Mouse (Mus musculus) intestine, postnatal 0 days (tissue): ENCODE measurements at regions not wholly inside any gene's neighbourhood (a gene's known extent, or its start where the extent isn't known, plus 50 kb on each side); places are given as distances from the start of the nearest gene placed in this dataset.
A peak's percentile ranks its signal among the peaks of the same experiment; 100 is the strongest.

ENCODE experiments used
- ATAC-seq: fragments of 200-750 bp; cut with Nextera tagmentation; 2 replicates; pipeline ENCODE4 v1.8.0; 2017; ENCODE audit warnings: mild to moderate bottlenecking, moderate TSS enrichment, moderate library complexity
- H3K27ac ChIP-seq: fragments of 300-500 bp; sonication (generic); 2 replicates; pipeline ENCODE4 v1.5.1; 2014; ENCODE audit warnings: mild to moderate bottlenecking, low read depth, low read length, moderate library complexity
- H3K27me3 ChIP-seq: fragments of 300-500 bp; sonication (generic); replicated peaks from 2 replicates; pipeline ENCODE4 v1.6.1; 2014; ENCODE audit warnings: low read length, mixed read lengths; ENCODE audit not compliant: control insufficient read depth, insufficient read depth
- H3K36me3 ChIP-seq: fragments of 300-500 bp; sonication (generic); 2 replicates; pipeline ENCODE4 v1.6.1; 2014; ENCODE audit warnings: mild to moderate bottlenecking, moderate library complexity; ENCODE audit not compliant: control insufficient read depth, insufficient read depth
- H3K4me1 ChIP-seq: fragments of 300-500 bp; sonication (generic); replicated peaks from 2 replicates; pipeline ENCODE4 v1.6.1; 2014; ENCODE audit warnings: antibody characterized with exemption, low read length, mixed read lengths; ENCODE audit not compliant: control insufficient read depth, insufficient read depth
- H3K4me2 ChIP-seq: fragments of 300-500 bp; sonication (generic); replicated peaks from 2 replicates; pipeline ENCODE4 v1.6.1; 2014; ENCODE audit warnings: low read depth, mild to moderate bottlenecking, moderate library complexity
- H3K4me3 ChIP-seq: fragments of 300-500 bp; sonication (generic); 2 replicates; pipeline ENCODE4 v1.5.1; 2014; ENCODE audit warnings: low read depth, low read length
- H3K9ac ChIP-seq: fragments of 300-500 bp; sonication (generic); 2 replicates; pipeline ENCODE4 v1.6.1; 2014; ENCODE audit warnings: mild to moderate bottlenecking, low read depth, low read length
- H3K9me3 ChIP-seq: fragments of 300-500 bp; sonication (generic); 2 replicates; pipeline ENCODE4 v1.6.1; 2016; ENCODE audit warnings: mixed run types; ENCODE audit not compliant: control insufficient read depth
- CTCF ChIP-seq: sonication (generic); IDR thresholded peaks from 2 replicates; pipeline ENCODE4 v1.5.1; 2016; ENCODE audit warnings: low read depth, mild to moderate bottlenecking, control low read depth, antibody characterized with exemption, moderate library complexity
- WGBS: fragments of 180-500 bp; shearing (Covaris S2); extraction: QIAGEN DNeasy Blood & Tissue Kit; methylation state at CpG from one replicate; pipeline ENCODE4 v1.1.7; 2014; 5-methylcytosine and 5-hydroxymethylcytosine counted together

GRCm38 (mm10) chr11:26802249-26802941, 208.6 kb upstream of the Vrk2 start:
- H3K36me3 ChIP-seq = no peaks in the 10 kb centered on the region
- no peak overlapping the region for H3K9ac ChIP-seq
- TF ChIP-seq CTCF = peak; percentile 43; the same call in 1 of the 2 replicates
- H3K9me3 ChIP-seq = no peaks in the 10 kb centered on the region
- H3K4me2 ChIP-seq = no peak overlapping the region
- H3K27me3 ChIP-seq = peaks cover 12% of the 10 kb centered on the region
- 32% methylated on average over 2 of the region's 2 CpGs for WGBS
- H3K4me1 ChIP-seq = no peaks in the 10 kb centered on the region; the same call in 1 of the 2 replicates
- peak; percentile 98 for ATAC-seq
- no peak overlapping the region for H3K4me3 ChIP-seq
- H3K27ac ChIP-seq = no peak overlapping the region

DNA sequence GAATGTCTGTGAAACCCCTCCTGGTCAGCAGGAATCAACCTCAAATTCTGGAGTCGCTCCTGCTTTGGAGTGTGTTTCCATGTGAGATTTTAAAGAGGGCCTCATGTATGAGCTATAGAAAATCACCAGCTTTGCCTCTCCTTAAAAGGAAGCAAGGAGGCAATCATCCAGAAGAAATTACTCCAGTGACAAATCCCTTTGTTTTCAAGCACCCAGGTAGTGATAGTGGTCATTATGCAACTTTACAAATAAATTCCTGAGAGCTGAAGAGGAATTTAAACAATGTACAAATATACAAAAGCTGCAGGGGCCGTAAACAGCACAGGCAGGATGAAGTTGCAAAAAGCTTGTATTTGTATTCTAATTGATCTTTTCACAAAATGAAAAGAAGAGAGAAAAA, 206.5 kb upstream of the Vrk2 start:
- WGBS = 74% methylated on average over 2 of the region's 2 CpGs

DNA sequence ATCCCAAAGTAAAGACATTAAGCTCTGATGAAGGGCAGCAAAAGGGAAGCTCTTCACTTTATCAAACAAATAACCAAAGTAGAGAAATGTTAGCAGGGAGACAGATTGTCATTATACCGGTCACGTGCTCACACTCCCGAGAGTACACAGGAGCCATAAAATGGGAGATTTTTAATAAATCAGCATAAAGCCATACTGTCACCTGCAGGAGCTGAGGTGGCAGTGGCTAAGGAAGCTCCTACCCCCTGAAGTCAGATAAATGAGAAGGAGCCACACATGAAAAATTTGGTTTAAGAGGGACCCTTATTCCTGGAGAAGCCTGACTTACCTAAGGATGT, 200.8 kb upstream of the Vrk2 start:
- TF ChIP-seq CTCF = no peak
- Histone ChIP-seq H3K27ac (no peak overlapping the region), H3K4me3 (no peak overlapping the region), H3K36me3 (no peaks in the 10 kb centered on the region), H3K4me2 (no peak overlapping the region), H3K9ac (no peak overlapping the region), H3K9me3 (no peaks in the 10 kb centered on the region), H3K4me1 (no peaks in the 10 kb centered on the region), H3K27me3 (no peaks in the 10 kb centered on the region)
- WGBS = 54% methylated on average over 3 of the region's 3 CpGs
- no peak for ATAC-seq

More for the DNA sequence above, 206.5 kb upstream of the Vrk2 start:
- Histone ChIP-seq H3K27me3 (peaks cover 8% of the 10 kb centered on the region), H3K9ac (no peak overlapping the region), H3K36me3 (no peaks in the 10 kb centered on the region), H3K9me3 (no peaks in the 10 kb centered on the region), H3K4me2 (no peak overlapping the region), H3K4me3 (no peak overlapping the region), H3K4me1 (no peaks in the 10 kb centered on the region; the same call in 1 of the 2 replicates), H3K27ac (no peak overlapping the region)
- no peak for ATAC-seq
- TF ChIP-seq CTCF = no peak

DNA sequence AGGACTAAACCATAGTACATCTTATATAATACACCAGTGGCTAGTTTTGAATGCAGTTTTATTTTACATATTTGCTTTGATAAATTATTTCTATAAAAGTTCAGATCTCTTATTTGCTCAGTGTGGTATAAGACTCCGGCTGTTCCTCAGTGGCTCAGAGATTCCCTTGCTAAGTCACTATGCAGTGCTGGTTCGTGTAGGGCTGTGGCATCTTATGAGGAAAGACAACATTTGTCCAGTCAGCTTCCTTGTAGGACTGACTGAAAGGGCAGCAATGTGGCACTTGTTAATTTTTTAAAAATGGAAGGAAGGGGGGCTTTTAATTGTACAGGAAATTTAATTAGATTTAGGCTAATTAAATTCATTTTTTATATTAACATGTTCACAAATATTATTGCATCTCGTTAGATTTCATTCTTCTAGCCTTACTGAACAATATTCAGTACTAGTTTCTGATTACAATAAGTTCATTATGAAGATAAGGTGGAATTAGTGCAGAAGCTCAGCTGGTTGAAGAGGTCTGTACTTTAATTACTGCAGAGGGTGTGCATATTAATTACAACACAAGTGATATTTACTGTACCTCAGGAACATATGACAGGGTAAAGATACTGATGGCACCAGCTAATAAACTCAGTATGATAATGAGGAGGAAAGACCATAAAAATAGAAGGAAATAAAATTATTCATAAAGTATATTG, 200.3 kb upstream of the Vrk2 start:
- H3K27ac ChIP-seq = no peak overlapping the region

GRCm38 (mm10) chr11:26789281-26789680, 195.5 kb upstream of the Vrk2 start:
- H3K9ac ChIP-seq = no peak overlapping the region
- no peak overlapping the region for H3K4me3 ChIP-seq
- no peak for TF ChIP-seq CTCF
- H3K27ac ChIP-seq = no peak overlapping the region
- no peak overlapping the region for H3K4me2 ChIP-seq
- no peaks in the 10 kb centered on the region for H3K27me3 ChIP-seq
- no peaks in the 10 kb centered on the region for H3K36me3 ChIP-seq
- no peak for ATAC-seq
- no peaks in the 10 kb centered on the region for H3K4me1 ChIP-seq
- WGBS = 42% methylated on average over 2 of the region's 2 CpGs
- H3K9me3 ChIP-seq = no peaks in the 10 kb centered on the region

More for the DNA sequence above, 200.3 kb upstream of the Vrk2 start:
- H3K9me3 ChIP-seq = no peaks in the 10 kb centered on the region
- 74% methylated on average over 3 of the region's 3 CpGs for WGBS
- H3K4me1 ChIP-seq = no peaks in the 10 kb centered on the region
- ATAC-seq = no peak
- no peak overlapping the region for H3K4me3 ChIP-seq
- H3K4me2 ChIP-seq = no peak overlapping the region
- no peaks in the 10 kb centered on the region for H3K36me3 ChIP-seq
- no peak for TF ChIP-seq CTCF
- no peak overlapping the region for H3K9ac ChIP-seq
- H3K27me3 ChIP-seq = no peaks in the 10 kb centered on the region

GRCm38 (mm10) chr11:26785164-26785563, 191.4 kb upstream of the Vrk2 start:
- WGBS = 13% methylated on average over 1 of the region's 1 CpGs
- TF ChIP-seq CTCF = peak; percentile 71

More at GRCm38 (mm10) chr11:26785164-26785563, 191.4 kb upstream of the Vrk2 start:
- no peak overlapping the region for H3K9ac ChIP-seq
- ATAC-seq = no peak
- H3K4me2 ChIP-seq = no peak overlapping the region
- H3K27ac ChIP-seq = no peak overlapping the region
- no peaks in the 10 kb centered on the region for H3K4me1 ChIP-seq
- H3K27me3 ChIP-seq = no peaks in the 10 kb centered on the region
- H3K36me3 ChIP-seq = no peaks in the 10 kb centered on the region
- H3K9me3 ChIP-seq = no peaks in the 10 kb centered on the region
- H3K4me3 ChIP-seq = no peak overlapping the region
